Mouse (Mus musculus): Measurements from ENCODE around the gene Zc3h18. TPM values are rescaled to one million over a fixed set of nuclear protein-coding genes. Genes with fewer than 3 reads are reported as not detected.

The Zc3h18 gene
- polyA plus RNA-seq, 1 experiment from 2014 or later = 45.8 TPM

GRCm38 (mm10) chr8:122464985-122465384 is 88.6 kb downstream of the Zc3h18 start:
- Histone ChIP-seq H3K36me3 (ENCODE audit: control insufficient read depth, insufficient read depth, low read length) (peaks cover 9% of the 10 kb centered on the region), H3K4me3 (ENCODE audit: low read depth, low read length) (no peak overlapping the region), H3K27me3 (ENCODE audit: control insufficient read depth, insufficient read depth, low read length) (peaks cover 20% of the 10 kb centered on the region), H3K27ac (replicated peaks; ENCODE audit: low read depth, low read length) (no peak overlapping the region), H3K9me3 (ENCODE audit: control insufficient read depth, low read length) (no peaks in the 10 kb centered on the region), H3K4me1 (ENCODE audit: control insufficient read depth, insufficient read depth, low read length) (peaks cover 8% of the 10 kb centered on the region), H3K4me2 (ENCODE audit: low read depth, severe bottlenecking) (no peak overlapping the region), H3K9ac (ENCODE audit: low read length) (no peak overlapping the region)
- DNase-seq (ENCODE audit: low spot score) = no peak
- ATAC-seq (ENCODE audit: insufficient number of reproducible peaks, low FRiP score, low TSS enrichment, low read depth) = no peak
- 62% methylated on average over 7 of the region's 7 CpGs for WGBS

Other genes with a start within 250 kb of the Zc3h18 start
- 1.3 and 1.4 TPM in 2 replicates for gene Zfpm1, start 94.5 kb upstream of the Zc3h18 start, polyA plus RNA-seq (2014; fragmentation: Nextera tagmentation; extraction: Ambion mirVana)
- not detected in 2 replicates for gene Trhr2, start 15.9 kb upstream of the Zc3h18 start, polyA plus RNA-seq (2014; fragmentation: Nextera tagmentation; extraction: Ambion mirVana)
- gene Il17c, start 45.4 kb downstream of the Zc3h18 start, polyA plus RNA-seq (2014; fragmentation: Nextera tagmentation; extraction: Ambion mirVana) = not detected in 2 replicates
- gene Cyba, start 56.3 kb downstream of the Zc3h18 start, polyA plus RNA-seq (2014; fragmentation: Nextera tagmentation; extraction: Ambion mirVana) = 80.2 and 82.4 TPM in 2 replicates
- gene Mvd, start 66.8 kb downstream of the Zc3h18 start, polyA plus RNA-seq (2014; fragmentation: Nextera tagmentation; extraction: Ambion mirVana) = 51.3 and 51.9 TPM in 2 replicates
- gene Snai3, start 84.1 kb downstream of the Zc3h18 start, polyA plus RNA-seq (2014; fragmentation: Nextera tagmentation; extraction: Ambion mirVana) = not detected in 2 replicates
- 35.3 and 36.8 TPM in 2 replicates for gene Rnf166, start 99.5 kb downstream of the Zc3h18 start, polyA plus RNA-seq (2014; fragmentation: Nextera tagmentation; extraction: Ambion mirVana)
- gene Ctu2, start 99.5 kb downstream of the Zc3h18 start, polyA plus RNA-seq (2014; fragmentation: Nextera tagmentation; extraction: Ambion mirVana) = 80.7 and 81.3 TPM in 2 replicates
- 6.2 and 7.2 TPM in 2 replicates for gene Piezo1, start 174.7 kb downstream of the Zc3h18 start, polyA plus RNA-seq (2014; fragmentation: Nextera tagmentation; extraction: Ambion mirVana)
- gene Cdt1, start 191.4 kb downstream of the Zc3h18 start, polyA plus RNA-seq (2014; fragmentation: Nextera tagmentation; extraction: Ambion mirVana) = 46.4 and 51.7 TPM in 2 replicates
- gene Aprt, start 200.3 kb downstream of the Zc3h18 start, polyA plus RNA-seq (2014; fragmentation: Nextera tagmentation; extraction: Ambion mirVana) = 271 and 284 TPM in 2 replicates
- gene Galns, start 234.9 kb downstream of the Zc3h18 start, polyA plus RNA-seq (2014; fragmentation: Nextera tagmentation; extraction: Ambion mirVana) = 5.2 and 5.5 TPM in 2 replicates
- 45.0 and 45.4 TPM in 2 replicates for gene Trappc2l, start 235.0 kb downstream of the Zc3h18 start, polyA plus RNA-seq (2014; fragmentation: Nextera tagmentation; extraction: Ambion mirVana)
- gene Pabpn1l, start 246.1 kb downstream of the Zc3h18 start, polyA plus RNA-seq (2014; fragmentation: Nextera tagmentation; extraction: Ambion mirVana) = not detected in 2 replicates

Measured in limb, embryonic 11.5 days (tissue).